Mouse (Mus musculus): ENCODE measurements around the gene Flii.

The Flii gene

DNA sequence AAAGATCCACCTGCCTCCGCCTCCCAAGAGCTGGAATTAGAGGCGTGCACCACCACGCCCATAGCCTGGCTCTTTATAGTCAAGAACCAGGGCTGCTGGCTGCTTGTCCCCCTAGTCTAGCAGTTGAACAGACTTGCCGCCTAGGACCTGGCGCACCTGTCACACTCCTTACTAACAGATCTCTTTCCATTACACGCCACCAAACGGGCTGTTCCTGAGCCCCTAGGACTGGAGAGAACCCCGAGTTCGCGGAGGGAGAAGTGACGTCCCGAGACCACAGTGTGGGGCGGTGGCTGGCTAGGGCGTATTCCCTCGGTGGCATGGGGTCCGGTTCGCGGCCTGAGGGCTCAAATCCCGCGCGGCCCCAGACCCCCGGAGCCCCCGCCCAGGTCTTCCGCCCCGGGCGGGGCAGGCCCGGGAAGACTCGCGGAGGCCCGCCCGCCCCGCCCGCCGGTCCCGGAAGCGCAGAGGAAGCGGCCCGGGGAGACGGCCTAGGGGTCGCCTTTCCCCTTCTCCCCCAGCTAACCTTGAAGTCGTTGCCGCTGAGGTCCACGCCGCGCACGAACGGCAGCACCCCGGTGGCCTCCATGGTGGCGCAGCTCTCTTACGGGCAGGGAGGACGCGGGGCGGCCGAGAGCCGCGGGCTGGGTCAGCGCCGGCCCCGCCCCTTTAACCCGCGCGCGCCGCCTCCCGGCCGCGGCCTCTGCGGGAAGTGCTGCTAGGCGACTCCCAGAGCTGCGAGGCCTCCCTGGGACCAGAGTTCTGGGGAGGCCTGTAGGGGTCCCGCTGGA is at the start of gene Flii:
Gene Flii, minus strand, starts transcription at position 663 of the 791 bp plus-strand sequence.
- in situ Hi-C loops (cut with MboI, MseI) = no loop called here

DNA sequence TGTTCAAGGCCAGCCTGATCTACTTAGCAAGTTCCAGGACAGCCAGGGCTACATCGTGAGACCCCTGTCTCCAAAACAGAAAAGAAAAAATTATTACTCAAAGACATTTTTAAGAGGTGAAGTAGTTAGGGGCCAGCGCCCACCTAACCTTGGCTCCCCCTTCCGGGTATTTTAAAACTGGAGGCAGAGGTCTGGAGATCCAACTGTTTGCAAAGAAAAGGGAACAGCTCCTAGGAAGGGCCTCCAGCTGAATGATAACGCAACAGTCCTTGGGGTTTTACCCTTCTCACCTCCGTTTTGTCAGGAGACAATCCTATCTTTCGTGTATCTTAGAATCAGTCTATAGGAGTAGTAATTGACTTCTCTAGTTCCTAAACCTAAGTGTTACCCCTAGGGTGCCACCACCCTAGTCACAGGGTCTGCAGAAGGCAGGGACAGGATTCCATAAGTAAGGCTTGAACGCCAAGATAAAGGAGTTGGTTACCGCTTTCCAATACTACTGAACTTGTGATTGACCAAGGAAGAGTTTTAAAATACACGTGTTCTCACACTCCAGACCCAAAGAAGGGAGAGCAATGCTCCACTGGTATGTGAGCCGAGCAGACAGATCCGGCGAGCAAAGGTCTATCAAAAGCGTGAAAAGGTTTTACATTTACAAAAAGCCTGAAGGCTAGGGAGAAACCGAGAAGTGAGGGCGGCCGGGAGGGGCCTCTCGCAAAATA is 49.2 kb upstream of the Flii start:
- in situ Hi-C loops (cut with MboI, MseI) = loop anchor here (5.0 to 10.0 kb wide), 2 partner anchors 79 to 1871 kb away; partner anchors contain the start of genes Llgl1 and Zfp39

DNA sequence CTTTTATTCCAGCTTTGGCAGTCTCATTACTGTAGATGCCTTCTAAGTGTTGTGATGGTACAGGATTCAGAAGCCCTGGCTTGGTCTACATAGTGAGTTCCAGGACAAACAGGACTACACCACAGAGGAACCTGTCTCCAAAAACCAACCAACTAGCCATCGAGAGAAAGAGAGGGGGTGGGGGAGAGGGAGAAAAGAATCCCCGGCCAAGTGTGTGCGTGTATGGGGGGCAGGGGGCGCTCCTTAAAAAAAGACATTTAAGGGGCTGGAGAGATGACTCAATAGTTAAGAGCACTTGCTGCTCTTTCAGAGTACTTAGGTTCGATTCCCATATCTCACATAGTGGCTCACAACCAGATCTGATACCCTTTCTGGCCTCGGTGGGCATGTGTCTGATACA is 48.5 kb upstream of the Flii start:
- in situ Hi-C loops (cut with MboI, MseI) = loop anchor here (5.0 to 10.0 kb wide), 2 partner anchors 78 to 1871 kb away; partner anchors contain the start of genes Llgl1 and Zfp39

DNA sequence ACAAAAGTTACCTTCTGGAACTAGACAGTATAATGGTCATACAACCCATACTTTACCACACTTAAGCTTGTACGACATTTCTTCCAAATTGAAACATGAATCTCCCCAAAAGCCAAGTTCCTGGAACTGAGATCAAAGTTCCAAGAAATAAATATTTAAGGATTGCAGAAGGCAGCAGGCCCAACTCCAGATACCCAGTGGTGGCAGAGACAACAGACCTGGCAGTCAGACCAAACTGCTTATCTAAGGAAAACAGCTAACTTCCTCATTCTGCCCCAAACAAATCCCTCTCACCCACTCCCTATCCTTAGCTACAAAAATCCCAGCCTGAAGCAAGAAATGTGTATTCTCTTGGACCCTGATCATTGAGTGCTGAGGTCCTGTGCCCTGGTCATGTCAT is 47.8 kb upstream of the Flii start:
- in situ Hi-C loops (cut with MboI, MseI) = loop anchor here (5.0 to 10.0 kb wide), 2 partner anchors 78 to 1870 kb away; partner anchors contain the start of genes Llgl1 and Zfp39

DNA sequence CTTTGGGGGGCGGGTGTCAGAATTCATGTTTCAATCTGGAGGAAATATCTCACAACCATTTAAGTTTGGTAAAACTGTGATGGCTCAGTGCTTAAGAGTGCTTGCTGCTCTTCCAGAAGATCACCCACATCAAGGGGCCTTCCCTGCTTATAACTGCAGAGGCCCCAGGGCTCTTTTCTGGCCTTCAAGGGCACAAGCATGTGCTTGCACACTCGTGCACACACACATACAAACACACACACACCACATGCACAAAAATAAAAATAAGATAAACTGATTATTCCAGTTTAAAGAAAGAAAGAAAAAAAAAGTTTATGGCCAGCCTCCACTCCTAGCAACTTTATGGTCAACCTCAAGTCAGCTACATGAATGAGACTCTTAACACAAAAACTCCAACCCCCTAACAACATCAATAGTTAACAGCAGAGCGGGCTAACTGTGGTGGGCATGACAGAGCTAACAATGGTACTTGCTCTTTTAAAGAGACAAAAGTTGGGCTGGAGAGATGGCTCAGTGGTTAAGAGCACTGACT is 47.2 kb upstream of the Flii start:
- in situ Hi-C loops (cut with MboI, MseI) = loop anchor here (10.0 kb wide), 1 partner anchor 1869 kb away; the partner anchor contains the start of gene Zfp39

DNA sequence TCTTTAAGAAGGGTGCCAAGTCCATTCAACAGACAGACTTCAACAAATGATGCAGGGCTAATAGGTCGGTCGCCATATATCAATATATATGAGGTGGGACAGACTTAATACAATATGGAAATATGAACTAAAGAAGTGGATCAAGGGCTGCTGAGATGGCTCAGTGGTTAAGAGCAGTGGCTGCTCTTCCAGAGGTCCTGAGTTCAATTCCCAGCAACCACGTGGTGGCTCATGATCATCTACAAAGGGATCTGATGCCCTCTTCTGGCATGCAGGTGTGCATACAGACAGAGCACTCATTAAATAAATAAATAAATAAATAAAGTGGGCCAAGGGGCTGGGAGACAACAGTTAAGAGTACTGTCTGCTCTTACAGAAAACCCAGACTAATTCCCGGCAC is 45.1 kb upstream of the Flii start:
- in situ Hi-C loops (cut with MboI, MseI) = loop anchor here (10.0 kb wide), 1 partner anchor 1867 kb away; the partner anchor contains the start of gene Zfp39

DNA sequence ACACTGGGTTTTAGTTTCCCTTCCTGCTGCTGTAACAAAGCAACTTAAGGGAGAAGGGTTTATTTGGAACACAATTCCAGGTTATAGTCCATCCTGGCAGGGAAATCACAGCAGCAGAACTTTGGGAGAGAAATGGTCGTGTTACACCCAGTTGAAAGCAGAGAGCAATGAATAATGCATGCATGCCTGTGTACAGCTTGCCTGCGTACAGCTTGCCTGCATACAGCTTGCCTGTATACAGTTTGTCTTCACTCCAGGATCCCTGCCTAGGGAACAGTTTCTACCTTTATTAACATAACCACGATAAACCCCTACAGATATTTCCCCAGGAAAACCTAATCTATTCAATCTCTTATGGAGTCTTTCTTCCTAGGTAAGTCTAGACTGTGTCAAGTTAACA is 43.7 kb upstream of the Flii start:
- in situ Hi-C loops (cut with MboI, MseI) = loop anchor here (10.0 kb wide), 1 partner anchor 1866 kb away; the partner anchor contains the start of gene Zfp39

DNA sequence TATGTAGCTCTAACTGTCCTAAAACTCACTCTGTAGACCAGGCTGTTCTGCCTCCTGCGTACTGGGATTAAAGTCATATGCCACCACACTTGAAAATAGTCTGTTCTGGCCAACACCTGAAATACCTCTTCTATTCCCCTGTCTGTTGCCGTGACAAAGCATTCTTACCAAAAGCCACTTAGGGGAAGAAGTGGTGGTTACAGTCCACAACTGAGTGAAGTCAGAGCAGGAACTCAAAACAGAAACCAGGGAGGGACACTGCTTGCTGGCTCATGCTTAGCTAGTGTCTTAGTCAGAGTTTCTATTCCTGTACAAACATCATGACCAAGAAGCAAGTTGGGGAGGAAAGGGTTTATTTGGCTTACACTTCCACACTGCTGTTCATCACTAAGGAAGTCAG is 42.3 kb upstream of the Flii start:
- in situ Hi-C loops (cut with MboI, MseI) = no loop called here

DNA sequence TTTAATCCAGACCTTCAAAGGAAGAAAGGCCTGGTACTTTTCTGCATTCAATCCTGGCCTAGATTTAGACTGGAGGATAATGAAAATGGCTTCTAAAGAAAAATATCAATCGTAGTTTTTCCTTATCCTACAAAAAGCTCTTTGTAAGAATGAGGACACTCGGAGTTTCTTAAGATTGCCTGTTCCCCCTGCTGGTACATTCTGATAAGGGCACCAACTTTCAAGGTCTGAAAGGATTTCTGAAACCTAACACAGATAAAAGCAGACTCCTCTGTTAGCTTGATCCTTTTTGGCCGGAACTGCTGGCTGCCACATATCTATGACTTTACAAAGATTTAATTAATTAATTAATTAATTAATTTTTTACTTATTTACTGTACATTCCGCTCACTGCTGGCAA is 39.9 kb upstream of the Flii start:
- in situ Hi-C loops (cut with MboI, MseI) = no loop called here

DNA sequence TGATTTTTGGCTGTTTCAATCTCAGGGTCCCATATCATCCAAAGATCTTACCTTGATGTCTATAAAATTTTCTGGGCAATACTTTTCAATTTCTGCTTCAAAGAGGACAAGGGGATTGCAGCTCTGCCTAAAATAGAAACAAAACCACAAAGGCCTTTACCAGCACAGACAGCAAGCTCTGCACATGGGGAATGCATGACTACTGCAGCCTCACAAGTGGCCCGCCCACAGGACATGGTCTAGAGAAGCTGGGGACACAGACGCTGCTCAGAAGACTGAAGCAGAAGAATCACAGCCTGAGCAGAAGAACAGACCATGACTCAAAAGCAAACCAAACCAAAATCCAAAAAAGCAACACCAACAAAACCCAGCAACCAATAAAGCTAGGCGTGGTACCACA is 34.6 kb upstream of the Flii start:
- in situ Hi-C loops (cut with MboI, MseI) = no loop called here

DNA sequence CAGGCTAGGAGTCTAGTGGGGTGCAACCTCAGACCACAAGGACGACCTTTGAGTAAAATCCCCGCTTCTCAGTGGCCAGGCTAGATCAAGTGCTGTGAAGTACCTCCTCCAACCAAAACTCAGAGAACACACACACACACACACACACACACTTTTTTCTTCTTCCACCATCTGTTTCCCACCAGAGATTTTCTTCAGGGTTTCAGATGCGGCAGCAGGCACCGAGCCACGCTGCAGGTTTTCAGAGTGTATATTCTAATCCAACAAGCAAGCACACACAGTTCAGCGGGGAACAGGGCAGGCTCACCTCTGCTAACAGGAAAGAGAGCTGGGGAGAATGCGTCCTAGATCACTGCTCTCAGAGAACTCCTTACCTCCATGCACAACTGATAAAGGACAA is 28.5 kb upstream of the Flii start:
- in situ Hi-C loops (cut with MboI, MseI) = no loop called here

DNA sequence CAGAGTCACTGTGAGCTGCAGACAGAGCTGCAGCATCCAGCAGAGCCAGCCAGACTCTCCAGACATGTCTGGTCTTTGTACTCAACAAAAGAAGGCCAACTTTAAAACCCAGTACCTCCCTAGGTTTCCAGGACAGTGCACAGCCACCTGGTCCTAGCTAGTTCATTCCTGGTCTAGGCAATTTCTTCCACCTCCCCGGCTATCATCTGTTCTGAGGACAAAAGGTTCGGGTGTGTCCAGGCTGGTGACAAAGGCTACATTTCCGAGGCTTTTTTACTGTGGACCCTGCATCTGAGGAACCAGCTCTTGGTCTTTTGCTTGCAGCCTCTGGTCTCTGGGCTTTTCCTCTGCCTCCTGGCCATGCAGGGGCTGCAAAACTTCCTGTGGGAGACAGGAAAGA is 13.3 kb upstream of the Flii start:
- in situ Hi-C loops (cut with MboI, MseI) = no loop called here

DNA sequence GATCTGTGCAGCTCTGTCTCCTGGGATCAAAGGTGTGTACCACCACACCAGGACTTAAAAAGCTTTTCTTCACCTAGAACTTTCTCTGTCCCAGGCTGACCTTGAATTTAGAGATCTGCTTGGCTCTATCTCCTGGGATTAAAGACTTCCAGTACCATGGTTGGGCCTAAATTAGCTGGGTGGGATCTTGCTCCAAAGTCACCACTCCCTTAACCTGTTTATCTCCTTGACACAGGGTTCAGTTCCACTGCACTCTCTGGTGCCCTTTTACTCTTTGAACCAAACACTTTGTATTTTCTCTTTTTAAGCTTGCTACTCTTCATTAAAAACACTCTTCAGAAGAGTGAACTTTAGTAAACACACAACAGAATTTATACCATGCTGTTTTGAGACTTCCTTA is 10.4 kb upstream of the Flii start:
- in situ Hi-C loops (cut with MboI, MseI) = no loop called here

DNA sequence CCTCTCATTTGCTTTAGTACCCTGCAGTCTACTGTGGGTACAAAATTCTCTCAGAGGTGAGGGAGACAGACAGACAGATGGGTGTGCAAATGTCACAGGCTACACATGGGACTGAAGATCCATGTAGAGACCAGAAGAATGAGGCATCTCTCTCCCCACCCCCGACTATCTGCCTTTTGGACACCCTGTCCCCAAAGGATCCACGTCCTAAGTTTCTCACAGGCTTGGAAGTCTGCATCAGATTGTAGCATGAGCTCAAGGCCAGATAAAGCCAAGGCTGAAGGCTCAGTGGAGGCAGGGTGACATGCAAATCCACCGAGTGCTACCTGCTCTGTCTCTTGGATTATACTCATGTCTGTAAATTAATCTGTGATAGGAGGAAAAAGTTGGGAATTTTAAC is 9.4 kb upstream of the Flii start:
- in situ Hi-C loops (cut with MboI, MseI) = no loop called here

DNA sequence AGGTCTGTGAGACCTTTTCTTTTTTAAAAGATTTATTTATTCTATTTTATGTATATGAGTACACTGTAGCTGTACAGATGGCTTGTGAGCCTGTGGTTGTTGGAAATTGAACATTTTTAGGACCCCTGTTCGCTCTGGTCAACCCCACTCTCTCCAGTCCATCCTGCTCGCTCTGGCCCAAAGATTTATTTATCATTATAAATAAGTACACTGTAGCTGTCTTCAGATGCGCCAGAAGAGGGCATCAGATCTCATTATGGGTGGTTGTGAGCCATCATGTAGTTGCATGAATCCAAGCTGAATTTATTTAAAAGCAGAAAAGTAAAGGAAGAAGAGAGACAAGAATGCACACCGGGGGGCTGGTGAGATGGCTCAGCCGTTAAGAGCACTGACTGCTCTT is 8.1 kb upstream of the Flii start:
- in situ Hi-C loops (cut with MboI, MseI) = no loop called here

DNA sequence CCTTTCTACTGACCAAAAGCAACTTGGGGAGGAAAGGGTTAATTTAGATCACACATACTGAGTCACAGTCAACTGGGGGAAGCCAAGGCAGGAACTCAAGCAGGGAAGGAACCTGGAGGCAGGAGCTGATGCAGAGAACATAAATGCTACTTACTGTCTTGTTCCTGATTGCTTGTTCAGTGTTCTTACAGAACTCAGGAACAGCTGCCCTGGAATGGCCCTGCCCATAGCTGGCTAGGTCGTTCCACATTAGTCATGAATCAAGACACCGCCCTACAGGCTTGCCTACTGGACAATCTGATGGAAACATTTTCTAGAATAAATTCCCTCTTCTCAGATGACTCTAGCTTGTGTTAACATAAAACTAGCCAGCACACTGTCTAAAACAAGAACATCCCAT is 7.1 kb upstream of the Flii start:
- in situ Hi-C loops (cut with MboI, MseI) = no loop called here

DNA sequence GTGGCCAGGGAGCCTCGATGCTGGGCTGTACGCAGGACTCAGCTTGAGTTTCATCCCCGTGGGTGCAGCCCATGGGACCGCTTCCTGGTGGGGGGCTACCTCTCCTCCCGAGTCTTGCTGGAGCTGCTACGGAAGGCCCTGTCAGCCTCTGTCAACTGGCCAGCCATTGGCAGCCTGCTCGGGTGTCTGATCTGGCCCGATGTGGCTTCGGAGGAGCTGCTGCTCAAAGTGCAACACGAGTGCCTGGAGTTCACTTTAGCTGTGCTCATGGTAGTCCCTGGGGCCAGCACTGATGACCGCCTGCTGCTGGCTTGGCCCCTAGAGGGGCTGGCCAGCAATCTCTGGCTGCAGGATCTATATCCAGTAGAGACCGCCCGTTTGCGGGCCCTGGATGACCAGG is 4.2 kb upstream of the Flii start:
- in situ Hi-C loops (cut with MboI, MseI) = no loop called here

DNA sequence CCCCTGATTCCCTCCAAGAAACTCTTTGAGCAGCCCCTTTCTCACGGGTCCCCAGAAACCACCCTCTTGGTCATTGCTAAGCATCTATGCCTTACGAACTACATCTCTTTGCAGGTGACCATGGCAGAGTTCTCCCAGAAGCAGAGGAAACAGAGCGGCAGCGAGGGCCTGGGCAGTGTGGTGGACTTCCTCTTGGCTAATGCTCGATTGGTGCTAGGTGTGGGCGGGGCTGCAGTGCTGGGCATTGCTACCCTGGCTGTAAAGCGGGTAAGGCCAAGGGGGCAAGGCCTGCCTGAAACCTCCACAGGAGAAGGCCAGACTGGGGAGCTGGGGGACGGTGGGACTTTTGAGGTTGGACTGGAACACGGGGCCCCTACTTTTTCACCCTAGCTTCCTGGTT is 3.1 kb upstream of the Flii start:
- in situ Hi-C loops (cut with MboI, MseI) = no loop called here

DNA sequence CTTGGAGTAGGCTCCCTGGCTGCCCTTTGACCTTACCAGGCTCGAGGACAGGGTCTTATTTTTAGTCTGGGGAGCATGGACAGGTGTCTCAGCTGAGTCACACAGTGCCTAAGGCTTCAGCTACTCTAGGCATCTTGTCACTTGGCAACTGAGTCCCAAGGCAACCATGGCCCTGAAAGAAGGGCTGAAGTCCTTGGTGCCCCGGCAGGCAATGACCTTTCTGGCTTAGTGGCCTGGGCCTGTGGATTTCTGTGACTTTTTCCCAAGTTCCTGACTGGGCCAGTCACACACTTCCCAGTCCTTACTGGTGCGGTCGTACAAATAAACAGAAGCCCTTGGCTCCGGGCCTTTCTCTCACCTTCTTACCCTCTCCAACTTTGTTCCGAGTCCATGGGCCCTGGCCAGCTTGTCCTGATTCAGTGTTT is 2.2 kb upstream of the Flii start:
- in situ Hi-C loops (cut with MboI, MseI) = no loop called here

DNA sequence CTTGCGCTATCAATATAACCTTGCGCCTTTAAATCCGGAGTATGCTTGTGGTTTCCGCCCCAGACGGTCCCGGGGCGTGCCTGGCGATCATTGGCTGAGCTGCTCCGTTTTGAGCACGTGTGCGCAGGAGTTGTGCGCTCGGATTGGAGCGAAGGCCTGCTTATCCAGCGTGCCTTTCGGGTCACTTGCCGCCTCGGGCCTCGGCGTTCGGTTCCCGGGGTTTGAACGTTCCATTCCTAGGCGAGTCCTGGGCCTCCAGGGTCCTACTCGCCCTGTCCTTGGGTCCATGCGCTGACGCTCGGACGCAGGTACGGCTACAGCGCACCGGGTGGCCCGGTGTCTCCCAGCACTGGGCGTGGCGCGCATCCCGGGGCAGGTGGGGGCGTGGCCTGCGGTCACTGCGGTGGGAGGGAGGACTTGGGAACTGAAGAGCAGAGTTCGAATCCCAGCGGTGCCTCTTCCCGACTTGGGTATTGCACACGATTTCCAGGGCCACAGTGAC is 1.2 kb upstream of the Flii start, which contains the start of gene Mief2:
Gene Mief2, plus strand, starts transcription at position 139 of the 502 bp plus-strand sequence.
- in situ Hi-C loops (cut with MboI, MseI) = no loop called here

DNA sequence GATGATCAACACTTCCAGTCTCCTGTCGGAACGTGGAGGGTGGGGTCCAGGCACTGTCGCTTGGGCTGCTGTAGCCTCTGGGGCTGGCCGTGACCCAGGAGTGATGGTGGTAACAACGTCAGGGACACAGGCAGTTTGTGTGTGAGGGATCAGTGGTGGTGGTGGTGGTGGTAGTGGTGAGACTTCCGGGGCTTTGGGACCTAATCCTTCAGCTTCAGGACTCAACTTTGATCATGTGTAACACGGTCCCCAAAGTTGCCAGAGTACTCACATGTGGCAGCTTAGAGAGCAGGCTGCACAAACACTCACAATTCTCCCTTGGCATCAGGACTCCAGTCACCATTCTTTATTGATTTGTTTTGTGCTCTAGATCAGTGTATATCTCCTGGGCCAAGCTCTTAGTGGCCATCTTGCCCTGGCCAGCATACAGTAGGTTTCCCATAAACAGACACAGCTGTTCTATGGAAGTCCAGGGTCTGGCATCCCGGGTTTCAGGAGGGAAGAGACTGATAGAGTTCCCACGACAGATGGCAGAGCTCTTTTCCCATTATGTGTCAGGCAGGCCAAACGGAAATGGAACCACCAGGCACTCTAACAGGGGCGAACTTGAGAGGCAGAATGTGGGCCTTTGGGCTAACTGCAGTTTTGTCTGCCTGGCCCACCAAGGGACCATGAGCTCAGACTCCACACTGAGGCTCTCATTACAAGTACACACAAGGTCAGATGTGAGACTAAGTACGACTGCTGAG is 503 bp upstream of the Flii start:
- in situ Hi-C loops (cut with MboI, MseI) = no loop called here
